Mouse (Mus musculus) bone marrow macrophage, adult 2 months (primary cell): ENCODE data around the gene Tspan18.

Experiments
- CTCF ChIP-seq: IDR thresholded peaks from 2 replicates; pipeline ENCODE4 v1.5.1; 2012; ENCODE audit warnings: low read depth, mild to moderate bottlenecking, low read length, moderate library complexity
- POLR2A ChIP-seq: IDR thresholded peaks from 2 replicates; pipeline ENCODE4 v1.6.1; 2012; ENCODE audit warnings: mild to moderate bottlenecking, low read depth, low read length, borderline replicate concordance

- no peak for TF ChIP-seq CTCF
- TF ChIP-seq POLR2A = no peak
These were observed 128.2 kb downstream of the Tspan18 start for GRCm38 (mm10) chr2:93206126-93206525.
